Mouse (Mus musculus): ENCODE data around the gene Olfr228. TPM values are rescaled to one million over a fixed set of nuclear protein-coding genes. Genes with fewer than 3 reads are reported as not detected.
A peak's percentile ranks its signal among the peaks of the same experiment; 100 is the strongest.
"Not testable (repeated sequence)": the region's sequence is repeated elsewhere in the genome, so short reads cannot be mapped to it uniquely, and the experiment has no call there.

Gene Olfr228
- total RNA-seq (2021): not detected
- long read RNA-seq, experiment 1: 0 reads
- long read RNA-seq, experiment 2: 0 reads

DNA sequence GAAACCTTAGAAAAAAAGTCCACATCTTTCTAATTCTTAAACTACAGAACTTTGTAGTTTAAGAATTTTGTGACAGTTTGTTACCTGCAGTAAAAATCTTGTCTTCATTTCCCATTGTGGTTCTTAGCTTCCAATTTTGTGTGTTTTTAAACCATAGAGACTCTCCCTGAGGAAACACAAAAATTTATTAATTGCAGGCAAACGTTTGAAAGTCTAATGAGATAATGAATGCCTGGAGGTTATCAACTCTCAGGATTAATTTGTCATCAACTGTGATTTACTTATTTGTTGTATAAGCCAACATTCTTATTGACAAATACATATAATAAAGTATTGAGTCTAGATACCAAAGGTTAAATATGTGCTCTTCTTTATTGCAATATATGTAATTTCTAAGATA is at the start of gene Olfr228:
Gene Olfr228, minus strand, starts transcription at position 101 of the 400 bp plus-strand sequence.
- DNase-seq (ENCODE audit: low spot score in 2 of 2): no peak

DNA sequence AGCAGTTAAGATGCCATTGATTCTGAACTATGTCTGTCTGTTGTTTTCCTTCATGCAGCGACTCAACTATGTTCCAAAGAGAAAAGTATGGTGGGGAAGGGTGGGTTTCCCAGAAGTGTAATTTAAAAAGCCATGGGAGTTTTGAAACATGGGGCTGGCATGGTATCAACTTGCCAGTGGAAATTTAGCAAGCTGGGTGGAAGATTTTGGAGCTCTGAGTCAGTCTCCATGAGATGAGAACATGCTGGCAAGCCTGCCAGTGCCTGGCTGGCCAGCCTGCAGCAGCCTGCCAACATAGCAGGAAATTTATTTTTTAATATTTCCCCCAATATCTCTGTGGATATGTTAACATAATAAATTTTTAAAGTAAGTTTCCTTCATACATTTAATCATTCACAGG is 43.8 kb upstream of the Olfr228 start:
- no peak for DNase-seq (ENCODE audit: low spot score in 2 of 2)

DNA sequence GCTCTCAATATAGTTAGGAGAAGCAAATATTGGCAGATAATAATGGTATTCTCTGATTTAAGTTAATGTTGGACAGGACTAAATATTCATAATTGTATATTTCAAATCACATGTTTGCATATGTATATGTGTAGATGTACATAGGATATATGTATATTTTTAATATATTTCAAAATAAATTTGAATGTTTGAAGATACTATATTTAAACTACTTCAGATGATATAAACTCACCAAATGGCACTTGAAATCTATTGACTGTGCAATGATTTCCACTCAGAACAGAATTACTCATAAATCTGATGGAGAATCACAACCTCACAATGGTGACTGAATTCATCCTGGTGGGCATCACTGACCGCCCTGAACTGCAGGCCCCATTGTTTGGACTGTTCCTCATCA is 21.0 kb upstream of the Olfr228 start, which contains the start of gene Olfr1076:
Gene Olfr1076, plus strand, starts transcription at position 301 of the 400 bp plus-strand sequence.
- no peak for DNase-seq (ENCODE audit: low spot score in 2 of 2)

DNA sequence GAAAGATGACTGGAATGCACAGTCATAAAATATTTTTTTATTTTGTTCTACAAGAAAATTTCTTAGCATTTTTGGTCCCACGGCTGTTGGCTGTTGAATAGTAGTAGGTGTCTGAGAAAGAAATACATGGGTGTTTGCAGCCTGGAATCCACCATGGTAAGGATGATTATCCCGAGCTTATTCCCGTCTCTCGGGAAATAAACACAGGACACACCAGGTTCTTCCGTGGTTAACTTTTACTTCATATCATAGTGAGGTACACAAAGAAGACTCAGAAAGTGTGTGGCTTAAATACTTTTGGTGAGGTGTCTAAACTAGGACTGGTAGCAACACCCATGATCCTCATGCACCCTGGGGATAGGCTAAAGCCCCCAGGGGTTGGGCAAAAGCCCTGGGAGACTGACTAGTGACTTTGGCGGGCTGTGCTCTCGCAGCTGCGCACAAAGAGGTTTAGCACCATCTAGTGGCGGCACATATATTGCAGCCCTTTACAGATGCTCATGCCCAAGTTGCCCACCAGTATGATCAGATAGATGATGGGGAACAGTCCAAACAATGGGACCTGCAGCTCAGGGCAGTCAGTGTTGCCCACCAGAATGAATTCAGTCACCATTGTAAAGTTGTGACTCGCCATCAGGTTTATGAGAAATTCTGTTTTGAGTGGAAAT is 22.6 kb downstream of the Olfr228 start:
- peak; percentile 44 to 49 for DNase-seq (ENCODE audit: low spot score in 2 of 2)

DNA sequence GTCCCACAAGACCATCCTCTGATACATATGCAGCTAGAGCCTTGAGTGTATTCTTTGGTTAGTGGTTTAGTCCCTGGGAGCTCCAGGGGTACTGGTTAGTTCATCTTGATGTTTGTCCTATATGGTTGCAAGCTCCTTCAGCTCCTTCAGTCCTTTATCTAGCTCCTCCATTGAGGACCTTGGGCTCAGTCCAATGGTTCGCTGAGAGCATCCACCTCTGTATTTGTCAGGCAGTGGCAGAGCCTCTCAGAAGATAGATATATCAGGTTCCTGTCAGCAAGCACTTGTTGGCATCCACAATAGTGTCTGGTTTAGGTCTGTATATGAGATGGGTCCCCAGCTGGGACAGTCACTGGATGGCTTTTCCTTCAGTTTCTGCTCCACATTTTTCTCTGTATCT is 26.8 kb downstream of the Olfr228 start:
- no peak for DNase-seq (ENCODE audit: low spot score in 2 of 2)

DNA sequence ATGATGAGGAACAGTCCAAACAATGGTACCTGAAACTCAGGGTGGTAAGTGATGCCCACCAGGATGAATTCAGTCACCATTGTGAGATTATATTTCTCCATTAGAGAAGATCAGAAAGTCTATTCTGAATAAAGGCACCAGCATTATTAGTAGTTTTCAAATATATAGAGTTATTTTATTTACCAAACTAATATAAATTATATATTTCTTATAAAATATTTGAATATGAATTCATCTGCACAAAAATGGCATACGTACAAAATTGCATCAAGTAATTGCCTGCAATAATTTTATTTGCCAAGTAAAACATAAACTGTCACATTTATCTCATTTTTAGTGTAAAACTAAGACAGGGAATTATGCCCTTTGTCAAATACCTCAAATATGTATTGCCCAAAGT is 31.0 kb downstream of the Olfr228 start, which contains the start of gene Olfr1066:
Gene Olfr1066, minus strand, starts transcription at position 101 of the 400 bp plus-strand sequence.
- DNase-seq (ENCODE audit: low spot score in 2 of 2): no peak

DNA sequence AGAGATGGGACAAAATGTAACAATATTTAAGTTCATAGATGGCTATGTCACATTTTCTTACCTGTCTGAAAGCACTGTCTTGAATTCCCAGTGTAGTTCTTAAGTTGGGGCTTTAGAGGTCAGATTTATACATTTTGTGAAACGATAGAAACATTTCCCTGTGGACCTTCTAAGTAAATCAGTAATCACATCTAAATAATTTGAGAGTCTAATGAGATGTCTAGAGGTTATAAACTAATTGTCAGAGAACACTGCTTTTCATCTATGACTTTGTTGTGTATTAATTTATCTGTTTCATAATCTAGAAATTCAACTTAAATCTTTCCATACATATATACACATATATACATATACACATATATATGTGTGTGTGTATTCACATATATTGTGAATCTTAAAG is 36.7 kb downstream of the Olfr228 start, which contains the start of gene Olfr1065:
Gene Olfr1065, minus strand, starts transcription at position 101 of the 400 bp plus-strand sequence.
- DNase-seq (ENCODE audit: low spot score in 2 of 2): not testable (repeated sequence)

DNA sequence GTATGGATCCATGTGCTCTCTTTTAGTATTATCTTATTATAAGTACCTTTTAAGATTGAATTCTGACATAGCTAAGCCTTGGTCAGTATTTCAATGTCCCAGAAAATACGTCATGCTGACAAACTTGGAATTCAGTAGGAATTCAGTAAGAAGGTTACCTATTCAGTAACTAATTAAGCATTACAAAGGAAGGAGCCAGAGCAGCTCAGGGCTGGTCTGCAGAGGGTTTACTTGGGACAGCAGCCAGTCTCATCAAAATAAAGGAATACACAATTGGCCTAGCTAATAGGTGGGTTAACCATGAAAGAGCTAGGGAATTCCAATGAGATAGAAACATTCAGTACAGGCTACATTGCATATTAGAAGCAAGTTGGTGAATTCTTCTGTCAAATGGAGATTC is 45.1 kb downstream of the Olfr228 start:
- DNase-seq (ENCODE audit: low spot score in 2 of 2): not testable (repeated sequence)

Other genes with a start within 250 kb of the Olfr228 start
- gene Olfr1048, start 247.1 kb downstream of the Olfr228 start, total RNA-seq (2021): not detected
- gene Olfr1049, start 229.1 kb downstream of the Olfr228 start, total RNA-seq (2021): not detected
- not detected for gene Olfr1051, start 208.3 kb downstream of the Olfr228 start, total RNA-seq (2021)
- gene Olfr1052, start 194.9 kb downstream of the Olfr228 start, total RNA-seq (2021): not detected
- gene Olfr1053, start 172.1 kb downstream of the Olfr228 start, total RNA-seq (2021): not detected
- not detected for gene Olfr1054, start 152.0 kb downstream of the Olfr228 start, total RNA-seq (2021)
- not detected for gene Olfr1055, start 137.1 kb downstream of the Olfr228 start, total RNA-seq (2021)
- not detected for gene Olfr1056, start 124.9 kb downstream of the Olfr228 start, total RNA-seq (2021)
- not detected for gene Olfr1057, start 109.0 kb downstream of the Olfr228 start, total RNA-seq (2021)
- not detected for gene Olfr1058, start 98.8 kb downstream of the Olfr228 start, total RNA-seq (2021)
- gene Olfr1061, start 73.3 kb downstream of the Olfr228 start, total RNA-seq (2021): not detected
- not detected for gene Olfr1062, start 60.6 kb downstream of the Olfr228 start, total RNA-seq (2021)
- not detected for gene Olfr1065, start 36.8 kb downstream of the Olfr228 start, total RNA-seq (2021)
- not detected for gene Olfr1066, start 31.1 kb downstream of the Olfr228 start, total RNA-seq (2021)
- gene Olfr1076, start 21.1 kb upstream of the Olfr228 start, total RNA-seq (2021): not detected
- gene Olfr1079, start 55.1 kb upstream of the Olfr228 start, total RNA-seq (2021): not detected
- not detected for gene Olfr1080, start 70.8 kb upstream of the Olfr228 start, total RNA-seq (2021)
- gene Olfr1082, start 111.6 kb upstream of the Olfr228 start, total RNA-seq (2021): not detected
- not detected for gene Olfr1084, start 152.3 kb upstream of the Olfr228 start, total RNA-seq (2021)
- gene Olfr1085, start 174.6 kb upstream of the Olfr228 start, total RNA-seq (2021): not detected
- gene Olfr1086, start 192.7 kb upstream of the Olfr228 start, total RNA-seq (2021): not detected
- not detected for gene Olfr1087, start 211.0 kb upstream of the Olfr228 start, total RNA-seq (2021)
- gene Olfr1089, start 246.3 kb upstream of the Olfr228 start, total RNA-seq (2021): not detected